Mouse (Mus musculus) kidney, adult 10 weeks (tissue): ENCODE data around the gene Gm10961. TPM values are rescaled to one million over a fixed set of nuclear protein-coding genes. Genes with fewer than 3 reads are reported as not detected.

Experiments
- polyA plus RNA-seq: library from polyadenylated mRNA; stranded (reverse); fragments of 350-450 nt; fragmentation: Illumina TruSeq; extraction: RNeasy Lipid Tissue Mini Kit (QIAGEN cat#74804); gene quantifications from one replicate; pipeline ENCODE4 v1.2.3, GENCODE M21; 2014; ENCODE audit warnings: low read depth, low replicate concordance

Gene Gm10961
- not detected for polyA plus RNA-seq

GRCm38 (mm10) chr3:107630682-107631522 is at the start of gene Gm10961:
Gm10961 (plus strand) TSS chr3:107631322.

GRCm38 (mm10) chr3:107594662-107595263 is 36.4 kb upstream of the Gm10961 start, which contains the start of gene Alx3:
Alx3 (plus strand) TSS chr3:107595031.

GRCm38 (mm10) chr3:107631523-107631958 is 419 bp downstream of the Gm10961 start, which contains the start of gene Strip1:
Strip1 (minus strand) TSS chr3:107631694.

Other genes starting within 250 kb of the Gm10961 start
- not detected for gene Kcnc4, start 171.8 kb upstream of the Gm10961 start, polyA plus RNA-seq
- gene Slc6a17, start 113.3 kb upstream of the Gm10961 start, polyA plus RNA-seq: 5.8 TPM
- not detected for gene Ubl4b, start 76.2 kb upstream of the Gm10961 start, polyA plus RNA-seq
- gene Alx3, start 36.3 kb upstream of the Gm10961 start, polyA plus RNA-seq: not detected
- 4.6 TPM for gene Strip1, start 372 bp downstream of the Gm10961 start, polyA plus RNA-seq
- 298 TPM for gene Ahcyl1, start 65.2 kb downstream of the Gm10961 start, polyA plus RNA-seq
- 5.1 TPM for gene Csf1, start 129.1 kb downstream of the Gm10961 start, polyA plus RNA-seq
- 0.24 TPM for gene Eps8l3, start 245.9 kb downstream of the Gm10961 start, polyA plus RNA-seq